Mouse (Mus musculus) midbrain, embryonic 10.5 days (tissue): ENCODE measurements around the gene Serpina9. TPM values are rescaled to one million over a fixed set of nuclear protein-coding genes. Genes with fewer than 3 reads are reported as not detected.
A peak's percentile ranks its signal among the peaks of the same experiment; 100 is the strongest.

Experiments
- DNase-seq: peaks from one replicate; pipeline ENCODE4 v3.0.0-alpha.2; 2017; ENCODE audit warnings: low spot score
- H3K27ac ChIP-seq: fragments of 300-500 bp; sonication (generic); replicated peaks from 2 replicates; pipeline ENCODE4 v1.5.1; 2016; ENCODE audit warnings: mild to moderate bottlenecking
- H3K27me3 ChIP-seq: fragments of 300-500 bp; sonication (generic); 2 replicates; pipeline ENCODE4 v1.6.1; 2016; ENCODE audit warnings: low read depth, mild to moderate bottlenecking; ENCODE audit not compliant: poor library complexity, severe bottlenecking
- H3K36me3 ChIP-seq: fragments of 300-500 bp; sonication (generic); 2 replicates; pipeline ENCODE4 v1.6.1; 2016; ENCODE audit warnings: mild to moderate bottlenecking, moderate library complexity
- H3K4me1 ChIP-seq: fragments of 300-500 bp; sonication (generic); 2 replicates; pipeline ENCODE4 v1.6.1; 2016
- H3K4me3 ChIP-seq: fragments of 300-500 bp; sonication (generic); 2 replicates; pipeline ENCODE4 v1.5.1; 2016; ENCODE audit warnings: mild to moderate bottlenecking, moderate library complexity
- H3K9me3 ChIP-seq: fragments of 300-500 bp; sonication (generic); replicated peaks from 2 replicates; pipeline ENCODE4 v1.6.1; 2016; ENCODE audit warnings: mild to moderate bottlenecking
- WGBS: fragments of 180-500 bp; shearing (Covaris S2); methylation state at CpG from one replicate; pipeline ENCODE4 v1.1.7; 2016; 5-methylcytosine and 5-hydroxymethylcytosine counted together
- polyA plus RNA-seq: library from polyadenylated mRNA; unstranded; fragments of >200 nt; fragmentation: Nextera tagmentation; extraction: Ambion mirVana; gene quantifications from 2 replicates; pipeline ENCODE4 v1.2.1, GENCODE M21; 2016

Serpina9 gene
- polyA plus RNA-seq = not detected in 2 replicates

- H3K4me3 ChIP-seq = no peak within 1 kb of the TSS
- H3K36me3 ChIP-seq = no peaks in the 10 kb centered on the region
- H3K9me3 ChIP-seq = peaks cover 6% of the 10 kb centered on the region; the same call in 1 of the 2 replicates
- 89% methylated on average over 6 of the region's 6 CpGs for WGBS
- H3K27ac ChIP-seq = no peak within 1 kb of the TSS
- no peak for DNase-seq
- H3K27me3 ChIP-seq = no peaks in the 10 kb centered on the region
- H3K4me1 ChIP-seq = no peaks in the 10 kb centered on the region
Observed at GRCm38 (mm10) chr12:104013620-104014019, at the start of gene Serpina9. Serpina9 (minus strand) TSS chr12:104013755.

- H3K9me3 ChIP-seq = no peaks in the 10 kb centered on the region
- H3K36me3 ChIP-seq = no peaks in the 10 kb centered on the region
- no peaks in the 10 kb centered on the region for H3K27me3 ChIP-seq
- H3K4me1 ChIP-seq = peaks cover 5% of the 10 kb centered on the region; the same call in 1 of the 2 replicates
- H3K4me3 ChIP-seq = no peak overlapping the region
- WGBS = 61% methylated on average over 2 of the region's 2 CpGs
- H3K27ac ChIP-seq = no peak overlapping the region
- no peak for DNase-seq
Observed at GRCm38 (mm10) chr12:104061862-104062261, 48.3 kb upstream of the Serpina9 start.

GRCm38 (mm10) chr12:104060126-104060525, 46.6 kb upstream of the Serpina9 start:
- Histone ChIP-seq H3K27ac (no peak overlapping the region), H3K9me3 (no peaks in the 10 kb centered on the region), H3K36me3 (no peaks in the 10 kb centered on the region), H3K4me1 (no peaks in the 10 kb centered on the region), H3K4me3 (no peak overlapping the region), H3K27me3 (no peaks in the 10 kb centered on the region)
- WGBS = 84% methylated on average over 6 of the region's 6 CpGs
- no peak for DNase-seq

- H3K9me3 ChIP-seq = no peaks in the 10 kb centered on the region
- no peak overlapping the region for H3K27ac ChIP-seq
- no peaks in the 10 kb centered on the region for H3K27me3 ChIP-seq
- H3K4me3 ChIP-seq = no peak overlapping the region
- 87% methylated on average over 7 of the region's 7 CpGs for WGBS
- H3K36me3 ChIP-seq = no peaks in the 10 kb centered on the region
- H3K4me1 ChIP-seq = no peaks in the 10 kb centered on the region
- DNase-seq = no peak
Observed at GRCm38 (mm10) chr12:104057531-104057930, 44.0 kb upstream of the Serpina9 start.

GRCm38 (mm10) chr12:104057050-104057449, 43.5 kb upstream of the Serpina9 start:
- Histone ChIP-seq H3K4me1 (no peaks in the 10 kb centered on the region), H3K9me3 (no peaks in the 10 kb centered on the region), H3K36me3 (no peaks in the 10 kb centered on the region), H3K27me3 (no peaks in the 10 kb centered on the region), H3K4me3 (no peak overlapping the region), H3K27ac (no peak overlapping the region)
- no peak for DNase-seq
- 73% methylated on average over 4 of the region's 4 CpGs for WGBS

GRCm38 (mm10) chr12:104055755-104056154, 42.2 kb upstream of the Serpina9 start:
- Histone ChIP-seq H3K27ac (no peak overlapping the region), H3K27me3 (no peaks in the 10 kb centered on the region), H3K4me3 (no peak overlapping the region), H3K36me3 (no peaks in the 10 kb centered on the region), H3K9me3 (no peaks in the 10 kb centered on the region), H3K4me1 (no peaks in the 10 kb centered on the region)
- 89% methylated on average over 8 of the region's 8 CpGs for WGBS
- DNase-seq = no peak

GRCm38 (mm10) chr12:104053995-104054394, 40.4 kb upstream of the Serpina9 start:
- H3K4me3 ChIP-seq = no peak overlapping the region
- DNase-seq = no peak
- H3K27me3 ChIP-seq = no peaks in the 10 kb centered on the region
- no peak overlapping the region for H3K27ac ChIP-seq
- H3K36me3 ChIP-seq = no peaks in the 10 kb centered on the region
- no peaks in the 10 kb centered on the region for H3K4me1 ChIP-seq
- WGBS = 45% methylated on average over 1 of the region's 1 CpGs
- no peaks in the 10 kb centered on the region for H3K9me3 ChIP-seq

GRCm38 (mm10) chr12:104045713-104046112, 32.2 kb upstream of the Serpina9 start:
- no peak for DNase-seq
- WGBS = 87% methylated on average over 8 of the region's 8 CpGs
- no peak overlapping the region for H3K27ac ChIP-seq
- H3K4me1 ChIP-seq = no peaks in the 10 kb centered on the region
- H3K4me3 ChIP-seq = no peak overlapping the region
- H3K27me3 ChIP-seq = no peaks in the 10 kb centered on the region
- H3K9me3 ChIP-seq = no peaks in the 10 kb centered on the region
- H3K36me3 ChIP-seq = no peaks in the 10 kb centered on the region

GRCm38 (mm10) chr12:104044343-104044742, 30.8 kb upstream of the Serpina9 start, which contains the start of gene Serpina12:
Serpina12 (minus strand) TSS chr12:104044443.
- H3K27ac ChIP-seq = no peak within 1 kb of the TSS
- H3K4me1 ChIP-seq = no peaks in the 10 kb centered on the region

GRCm38 (mm10) chr12:104042753-104043152, 29.2 kb upstream of the Serpina9 start:
- no peak for DNase-seq
- Histone ChIP-seq H3K4me1 (no peaks in the 10 kb centered on the region), H3K27me3 (no peaks in the 10 kb centered on the region), H3K36me3 (no peaks in the 10 kb centered on the region), H3K27ac (no peak overlapping the region), H3K4me3 (no peak overlapping the region), H3K9me3 (no peaks in the 10 kb centered on the region)
- WGBS = 93% methylated on average over 2 of the region's 2 CpGs

More at GRCm38 (mm10) chr12:104044343-104044742, 30.8 kb upstream of the Serpina9 start, which contains the start of gene Serpina12:
- Histone ChIP-seq H3K4me3 (no peak within 1 kb of the TSS), H3K9me3 (no peaks in the 10 kb centered on the region), H3K27me3 (no peaks in the 10 kb centered on the region), H3K36me3 (no peaks in the 10 kb centered on the region)
- WGBS = 90% methylated on average over 7 of the region's 7 CpGs
- no peak for DNase-seq

- no peak overlapping the region for H3K4me3 ChIP-seq
- H3K27me3 ChIP-seq = no peaks in the 10 kb centered on the region
- no peaks in the 10 kb centered on the region for H3K9me3 ChIP-seq
- no peak for DNase-seq
- no peak overlapping the region for H3K27ac ChIP-seq
- WGBS = 64% methylated on average over 6 of the region's 6 CpGs
- H3K4me1 ChIP-seq = no peaks in the 10 kb centered on the region
- no peaks in the 10 kb centered on the region for H3K36me3 ChIP-seq
Observed at GRCm38 (mm10) chr12:104041401-104041800, 27.8 kb upstream of the Serpina9 start.

GRCm38 (mm10) chr12:104038181-104038580, 24.6 kb upstream of the Serpina9 start:
- Histone ChIP-seq H3K4me3 (no peak overlapping the region), H3K27me3 (no peaks in the 10 kb centered on the region), H3K27ac (no peak overlapping the region), H3K4me1 (no peaks in the 10 kb centered on the region), H3K36me3 (no peaks in the 10 kb centered on the region), H3K9me3 (no peaks in the 10 kb centered on the region)
- no peak for DNase-seq
- 86% methylated on average over 7 of the region's 7 CpGs for WGBS

GRCm38 (mm10) chr12:104033752-104034151, 20.2 kb upstream of the Serpina9 start:
- DNase-seq = no peak
- Histone ChIP-seq H3K27ac (no peak overlapping the region), H3K4me3 (no peak overlapping the region), H3K27me3 (no peaks in the 10 kb centered on the region), H3K36me3 (no peaks in the 10 kb centered on the region), H3K9me3 (no peaks in the 10 kb centered on the region), H3K4me1 (no peaks in the 10 kb centered on the region)
- WGBS = 89% methylated on average over 1 of the region's 1 CpGs

GRCm38 (mm10) chr12:104029986-104030385, 16.4 kb upstream of the Serpina9 start:
- H3K4me1 ChIP-seq = no peaks in the 10 kb centered on the region
- H3K36me3 ChIP-seq = no peaks in the 10 kb centered on the region
- H3K4me3 ChIP-seq = no peak overlapping the region
- H3K9me3 ChIP-seq = no peaks in the 10 kb centered on the region
- WGBS = 43% methylated on average over 8 of the region's 8 CpGs
- peak; percentile 34 for DNase-seq
- H3K27me3 ChIP-seq = no peaks in the 10 kb centered on the region
- H3K27ac ChIP-seq = no peak overlapping the region
